Mouse (Mus musculus) layer of hippocampus, adult 2 months (tissue): Measurements from ENCODE around the gene Hist1h2bf. TPM values are rescaled to one million over a fixed set of nuclear protein-coding genes. Genes with fewer than 3 reads are reported as not detected.
"Not testable (repeated sequence)": the region's sequence is repeated elsewhere in the genome, so short reads cannot be mapped to it uniquely, and the experiment has no call there.

Experiments
- DNase-seq, 2 experiments: peaks; one replicate each; pipeline ENCODE4 v3.0.0; 2022; ENCODE audit warnings: low spot score in 2 of 2
- H3K27ac ChIP-seq: fragments of 200-600 bp; 2 replicates; pipeline ENCODE4 v1.8.1; 2022
- H3K4me3 ChIP-seq: fragments of 200-600 bp; 2 replicates; pipeline ENCODE4 v1.8.1; 2022; ENCODE audit warnings: mild to moderate bottlenecking
- CTCF ChIP-seq: fragments of 200-600 bp; conservative IDR thresholded peaks from 2 replicates; pipeline ENCODE4 v1.8.1; 2022; ENCODE audit warnings: antibody characterized with exemption, mild to moderate bottlenecking, moderate library complexity
- total RNA-seq, 2 experiments: library from RNA; stranded (reverse); gene quantifications; 2 replicates each; pipeline ENCODE4 v1.2.3; 2021

The Hist1h2bf gene
- total RNA-seq, 2 experiments from 2014 or later, result 22.8 to 29.6 TPM

DNA sequence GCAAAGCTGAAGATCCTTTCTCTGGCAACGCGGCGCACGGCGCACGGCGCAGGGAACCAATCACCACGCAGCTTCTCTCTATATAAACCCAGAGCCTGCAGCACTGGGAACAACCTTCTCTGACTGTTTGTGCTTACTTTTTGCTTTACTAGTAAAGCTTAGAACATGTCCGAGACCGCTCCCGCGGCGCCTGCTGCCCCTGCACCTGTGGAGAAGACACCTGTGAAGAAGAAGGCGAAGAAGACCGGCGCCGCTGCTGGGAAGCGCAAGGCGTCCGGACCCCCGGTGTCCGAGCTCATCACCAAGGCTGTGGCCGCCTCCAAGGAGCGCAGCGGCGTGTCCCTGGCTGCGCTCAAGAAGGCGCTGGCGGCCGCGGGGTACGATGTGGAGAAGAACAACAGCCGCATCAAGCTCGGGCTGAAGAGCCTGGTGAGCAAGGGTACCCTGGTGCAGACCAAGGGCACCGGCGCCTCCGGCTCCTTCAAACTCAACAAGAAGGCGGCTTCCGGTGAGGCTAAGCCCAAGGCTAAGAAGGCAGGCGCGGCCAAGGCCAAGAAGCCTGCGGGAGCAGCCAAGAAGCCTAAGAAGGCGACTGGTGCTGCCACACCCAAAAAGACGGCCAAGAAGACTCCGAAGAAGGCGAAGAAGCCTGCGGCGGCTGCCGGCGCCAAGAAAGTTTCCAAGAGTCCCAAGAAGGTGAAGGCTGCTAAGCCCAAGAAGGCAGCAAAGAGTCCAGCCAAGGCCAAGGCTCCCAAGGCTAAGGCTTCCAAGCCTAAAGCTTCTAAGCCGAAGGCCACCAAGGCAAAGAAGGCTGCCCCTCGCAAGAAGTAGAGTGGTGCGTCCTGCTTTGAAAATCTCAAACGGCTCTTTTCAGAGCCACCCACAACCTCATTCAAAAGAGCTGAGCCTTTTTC lies 18.8 kb downstream of the Hist1h2bf start:
- peak overlapping the region; percentile 62 for H3K4me3 ChIP-seq
- TF ChIP-seq CTCF, result no peak
- DNase-seq, result peak; percentile 75 to 82

DNA sequence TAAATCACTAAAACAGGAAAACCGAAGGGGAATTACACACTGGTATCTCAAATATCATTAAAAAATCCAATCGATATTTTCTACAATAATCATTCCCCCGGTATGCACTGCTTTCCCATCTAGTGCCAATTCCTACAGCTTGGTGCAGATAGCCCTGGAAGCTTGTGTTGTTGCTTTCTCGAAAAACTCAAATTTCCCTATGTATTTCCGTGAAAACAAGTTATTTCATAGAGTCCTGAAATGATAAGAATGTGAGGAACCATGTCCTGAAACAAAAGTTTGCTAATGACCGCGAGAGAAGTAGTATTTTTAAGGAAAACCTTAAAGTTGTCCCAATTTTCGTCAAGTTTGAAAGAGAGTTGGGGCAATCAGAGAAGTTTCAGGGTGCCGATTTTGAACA lies 19.6 kb downstream of the Hist1h2bf start:
- DNase-seq, result no peak
- no peak for TF ChIP-seq CTCF
- Histone ChIP-seq H3K27ac (peak overlapping the region; percentile 78), H3K4me3 (peak overlapping the region; percentile 62)

More for the DNA sequence above, 18.8 kb downstream of the Hist1h2bf start:
- peak overlapping the region; percentile 78 for H3K27ac ChIP-seq

DNA sequence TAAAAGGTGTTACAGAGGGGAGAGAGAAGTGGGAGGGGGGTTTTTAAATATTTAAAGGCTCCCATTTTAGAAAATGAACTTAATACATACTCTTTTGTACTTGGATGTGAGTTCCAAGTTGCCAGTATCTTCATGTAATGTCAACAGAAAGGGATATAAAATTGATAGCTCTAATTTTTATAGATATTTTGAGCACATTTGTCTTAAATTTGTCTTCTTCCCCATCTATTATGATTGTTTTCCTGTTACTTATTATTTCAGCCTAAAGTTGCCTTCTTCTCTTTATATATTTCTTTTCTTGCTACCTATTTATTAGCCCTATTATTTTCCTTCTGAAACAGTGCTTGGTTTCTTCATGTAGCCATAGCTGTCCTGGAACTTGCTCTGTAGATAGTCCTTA lies 21.0 kb downstream of the Hist1h2bf start, which contains the start of gene Hist1h1d:
Gene Hist1h1d (plus strand): TSS at position 301 of the 400 bp plus-strand sequence.
- no peak for DNase-seq
- TF ChIP-seq CTCF, result no peak
- Histone ChIP-seq H3K4me3 (no peak within 1 kb of the TSS), H3K27ac (peak within 1 kb of the TSS; percentile 78; the same call in 1 of the 2 replicates)

DNA sequence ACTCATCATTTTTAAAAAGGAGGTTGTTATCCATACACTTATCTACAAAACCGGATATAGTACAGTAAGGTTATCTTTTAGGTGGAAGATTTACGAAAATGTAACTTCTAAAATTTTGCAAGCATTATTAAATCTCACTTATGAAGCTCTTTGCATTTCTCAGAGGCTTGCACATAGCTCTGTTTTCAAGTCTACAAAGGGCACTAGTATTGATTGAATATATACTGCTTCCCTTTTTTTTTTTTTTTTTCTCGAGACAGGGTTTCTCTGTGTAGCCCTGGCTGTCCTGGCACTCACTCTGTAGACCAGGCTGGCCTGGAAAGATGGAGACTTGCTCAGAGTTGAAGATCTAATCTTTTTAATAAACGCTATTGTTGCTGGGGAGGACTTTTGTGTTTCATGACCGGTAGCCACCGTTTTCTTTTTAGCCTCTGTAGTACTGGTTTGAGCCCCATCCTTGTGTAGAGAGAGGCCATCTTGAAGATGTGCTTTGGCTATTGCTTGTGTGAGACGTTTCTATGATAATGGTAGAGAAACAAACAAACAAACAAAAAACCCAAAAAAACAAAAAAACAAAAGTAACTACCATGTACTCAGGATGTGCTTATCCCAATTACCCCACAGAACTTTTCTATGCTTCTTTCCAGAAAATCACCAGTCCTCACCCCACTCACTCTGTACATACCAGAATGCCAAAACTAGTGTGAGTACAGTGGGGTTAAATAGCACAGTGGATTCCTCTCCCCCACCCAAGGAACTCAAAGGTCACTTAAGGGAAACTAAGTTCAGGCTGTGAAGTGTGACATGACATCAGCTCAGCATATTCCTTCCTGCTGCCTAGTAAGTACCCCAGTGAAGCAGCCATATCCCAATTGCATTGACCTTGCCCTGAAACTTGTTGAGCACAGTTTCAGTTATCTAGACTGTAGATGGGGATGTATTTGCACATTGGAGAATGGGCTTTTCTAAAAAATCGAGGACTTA lies 21.8 kb downstream of the Hist1h2bf start:
- H3K27ac ChIP-seq, result no peak overlapping the region; the same call in 1 of the 2 replicates
- no peak for DNase-seq

DNA sequence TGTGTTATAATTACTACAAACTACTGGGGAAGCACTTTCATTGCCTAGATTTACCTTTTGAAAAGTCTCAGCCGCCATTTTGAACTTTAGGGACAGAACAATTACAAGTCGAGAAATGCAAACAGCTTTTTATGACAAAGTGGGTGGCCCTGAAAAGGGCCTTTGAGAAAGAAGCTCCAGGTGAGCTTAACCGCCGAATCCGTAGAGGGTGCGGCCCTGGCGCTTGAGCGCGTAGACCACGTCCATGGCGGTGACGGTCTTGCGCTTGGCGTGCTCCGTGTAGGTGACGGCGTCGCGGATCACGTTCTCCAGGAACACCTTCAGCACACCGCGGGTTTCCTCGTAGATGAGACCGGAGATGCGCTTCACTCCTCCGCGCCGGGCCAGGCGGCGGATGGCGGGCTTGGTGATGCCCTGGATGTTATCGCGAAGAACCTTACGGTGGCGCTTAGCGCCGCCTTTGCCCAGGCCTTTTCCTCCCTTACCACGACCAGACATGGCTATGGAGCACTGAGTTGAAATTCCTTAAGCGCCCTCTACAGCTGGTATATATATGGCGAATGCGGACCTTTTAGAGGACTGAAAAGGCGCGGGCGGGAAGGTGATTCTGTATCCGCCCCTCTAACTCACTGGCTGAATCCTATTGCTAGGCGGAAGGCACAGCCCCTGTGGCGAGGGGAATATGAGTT lies 22.7 kb downstream of the Hist1h2bf start, which contains the start of gene Hist1h4f:
Gene Hist1h4f (minus strand): TSS at position 503 of the 689 bp plus-strand sequence.
- DNase-seq, result peak; percentile 88 to 94
- peak within 1 kb of the TSS; percentile 85 for H3K27ac ChIP-seq
- TF ChIP-seq CTCF, result peak; percentile 68
- peak within 1 kb of the TSS; percentile 58 for H3K4me3 ChIP-seq

More for the DNA sequence above, 21.8 kb downstream of the Hist1h2bf start:
- peak overlapping the region; percentile 58 for H3K4me3 ChIP-seq
- no peak for TF ChIP-seq CTCF

DNA sequence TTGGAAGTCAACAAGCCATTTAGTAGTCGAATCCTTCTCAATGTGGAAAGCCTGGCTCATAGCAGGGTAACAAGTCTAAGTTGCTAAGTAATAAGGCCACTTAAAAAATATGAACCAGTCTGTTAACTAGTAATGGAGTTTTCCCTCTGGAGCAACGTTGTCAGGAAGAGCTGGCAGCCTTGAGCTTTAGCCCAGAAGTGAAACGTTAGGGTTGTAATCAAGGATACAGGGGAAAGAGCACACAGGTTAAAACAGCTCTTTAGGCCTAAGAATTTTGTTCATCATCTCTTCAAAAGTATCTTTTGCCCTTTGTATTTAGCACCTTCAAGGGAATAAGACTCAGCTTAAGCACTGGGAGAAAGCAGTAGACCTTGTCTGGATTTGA lies 23.2 kb downstream of the Hist1h2bf start:
- peak overlapping the region; percentile 85 for H3K27ac ChIP-seq
- H3K4me3 ChIP-seq, result peak overlapping the region; percentile 58
- no peak for TF ChIP-seq CTCF
- DNase-seq, result no peak

DNA sequence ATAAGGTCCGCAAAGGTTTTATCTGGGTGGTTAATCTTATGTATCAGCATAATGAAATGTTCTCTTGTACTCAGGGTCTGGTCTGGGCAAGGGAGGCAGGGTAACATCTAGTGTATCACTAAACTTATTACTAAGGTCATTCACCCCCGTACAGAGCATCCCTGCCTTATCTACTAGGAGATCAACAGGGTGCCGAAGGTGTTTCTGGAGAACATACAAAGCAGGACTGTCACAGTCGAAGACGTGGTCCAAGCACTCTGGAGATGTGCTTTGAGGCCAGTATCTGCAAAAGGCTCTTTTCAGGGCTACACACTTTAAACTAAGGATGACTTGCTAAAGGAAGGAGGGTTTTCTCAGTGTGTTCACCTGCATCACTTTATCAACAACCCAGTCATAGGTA lies 27.3 kb downstream of the Hist1h2bf start:
- DNase-seq, result no peak
- TF ChIP-seq CTCF, result no peak
- Histone ChIP-seq H3K27ac (no peak overlapping the region), H3K4me3 (no peak overlapping the region)

DNA sequence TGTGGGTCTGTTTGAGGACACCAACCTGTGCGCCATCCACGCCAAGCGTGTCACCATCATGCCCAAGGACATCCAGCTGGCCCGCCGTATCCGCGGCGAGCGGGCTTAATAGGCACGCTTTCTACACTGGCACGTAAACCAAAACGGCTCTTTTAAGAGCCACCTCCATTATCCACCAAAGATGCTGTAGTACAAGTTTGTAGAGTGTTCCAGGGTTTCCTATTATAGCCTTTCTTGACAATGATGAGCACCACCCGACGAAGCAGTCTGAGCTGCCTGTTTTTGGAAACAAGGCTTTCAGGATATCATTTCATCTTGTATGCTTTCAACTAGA lies 29.2 kb downstream of the Hist1h2bf start:
- peak overlapping the region; percentile 70 for H3K4me3 ChIP-seq
- not testable (repeated sequence) for DNase-seq
- H3K27ac ChIP-seq, result peak overlapping the region; percentile 83

DNA sequence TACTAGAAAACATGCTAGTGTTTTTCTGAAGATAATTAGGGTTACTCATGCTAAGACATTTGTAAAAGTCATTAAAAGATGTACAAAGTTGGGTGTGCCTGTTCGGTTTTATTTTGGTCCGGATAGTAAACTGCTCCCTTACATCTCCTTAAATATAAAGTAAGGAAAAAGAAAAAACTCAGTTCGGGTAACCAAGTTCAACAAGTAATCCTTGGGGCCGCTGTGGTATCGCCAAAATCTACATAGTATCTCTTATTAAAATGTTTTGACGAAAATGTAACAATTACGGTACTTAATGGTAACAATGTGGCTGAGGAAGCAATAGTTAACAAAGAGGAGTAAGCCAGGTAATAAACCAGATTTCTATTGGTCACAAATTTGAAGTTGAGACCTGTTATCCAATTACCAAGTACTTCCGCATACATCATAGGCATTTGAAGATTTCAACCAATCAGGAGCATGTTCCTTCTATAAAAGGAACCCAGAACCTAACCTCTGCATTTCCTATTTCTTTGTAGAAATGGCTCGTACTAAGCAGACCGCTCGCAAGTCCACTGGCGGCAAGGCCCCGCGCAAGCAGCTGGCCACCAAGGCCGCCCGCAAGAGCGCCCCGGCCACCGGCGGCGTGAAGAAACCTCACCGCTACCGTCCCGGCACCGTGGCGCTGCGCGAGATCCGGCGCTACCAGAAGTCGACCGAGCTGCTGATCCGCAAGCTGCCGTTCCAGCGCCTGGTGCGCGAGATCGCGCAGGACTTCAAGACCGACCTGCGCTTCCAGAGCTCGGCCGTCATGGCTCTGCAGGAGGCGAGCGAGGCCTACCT lies 29.8 kb downstream of the Hist1h2bf start, which contains the start of gene Hist1h3f:
Gene Hist1h3f (plus strand): TSS at position 88 of the 822 bp plus-strand sequence.
- no peak for TF ChIP-seq CTCF
- Histone ChIP-seq H3K4me3 (peak within 1 kb of the TSS; percentile 70), H3K27ac (peak within 1 kb of the TSS; percentile 83)
- DNase-seq, result peak; percentile 73 to 89

DNA sequence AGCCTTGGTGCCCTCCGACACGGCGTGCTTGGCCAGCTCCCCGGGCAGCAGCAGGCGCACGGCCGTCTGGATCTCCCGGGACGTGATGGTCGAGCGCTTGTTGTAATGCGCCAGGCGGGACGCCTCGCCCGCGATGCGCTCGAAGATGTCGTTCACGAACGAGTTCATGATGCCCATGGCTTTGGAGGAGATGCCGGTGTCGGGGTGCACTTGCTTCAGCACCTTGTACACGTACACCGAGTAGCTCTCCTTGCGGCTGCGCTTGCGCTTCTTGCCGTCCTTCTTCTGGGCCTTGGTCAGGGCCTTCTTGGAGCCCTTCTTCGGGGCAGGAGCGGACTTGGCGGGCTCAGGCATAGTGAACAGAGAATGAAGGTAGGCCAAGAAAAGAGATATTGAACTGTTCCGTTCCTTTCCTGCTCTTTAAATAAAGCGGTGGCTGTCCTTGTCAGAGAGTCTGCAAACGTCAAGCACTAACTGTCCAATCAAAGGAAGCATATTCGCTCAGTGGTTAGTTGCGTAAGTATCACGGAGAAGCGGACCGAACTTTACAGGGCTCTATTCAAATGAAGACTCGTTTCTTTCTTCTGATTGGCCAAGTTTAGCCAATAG lies 30.9 kb downstream of the Hist1h2bf start, which contains the start of gene Hist1h2bh:
Gene Hist1h2bh (minus strand): TSS at position 394 of the 609 bp plus-strand sequence.
- Histone ChIP-seq H3K27ac (peak within 1 kb of the TSS; percentile 68; the same call in 1 of the 2 replicates), H3K4me3 (peak within 1 kb of the TSS; percentile 70)
- peak; percentile 54 to 93 for DNase-seq

DNA sequence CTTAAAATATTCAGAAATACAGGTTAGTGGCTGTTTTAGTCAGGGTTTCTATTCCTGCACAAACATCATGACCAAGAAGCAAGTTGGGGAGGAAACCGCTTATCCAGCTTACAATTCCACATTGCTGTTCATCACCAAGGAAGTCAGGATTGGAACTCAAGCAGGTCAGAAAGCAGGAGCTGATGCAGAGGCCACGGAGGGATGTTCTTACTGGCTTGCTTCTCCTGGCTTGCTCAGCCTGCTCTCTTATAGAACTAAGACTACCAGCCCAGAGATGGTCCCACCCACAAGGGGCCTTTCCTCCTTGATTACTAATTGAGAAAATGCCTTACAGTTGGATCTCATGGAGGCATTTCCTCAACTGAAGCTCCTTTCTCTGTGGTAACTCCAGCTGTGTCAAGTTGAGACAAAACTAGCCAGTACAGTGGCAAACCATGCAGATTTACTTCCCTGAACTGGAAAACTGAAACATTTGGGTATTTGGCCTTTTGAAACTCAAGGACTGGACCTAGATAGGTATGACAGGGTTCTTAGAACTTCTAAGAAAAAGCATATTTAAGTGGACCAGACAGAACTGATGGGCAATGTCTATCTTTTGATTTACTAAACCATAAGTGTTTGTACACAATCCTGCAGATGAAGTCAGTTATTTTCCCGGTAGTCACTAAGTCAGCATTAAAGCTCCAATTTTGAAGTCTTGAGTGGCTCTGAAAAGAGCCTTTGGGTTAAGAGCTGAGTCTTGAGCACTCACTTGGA lies 31.6 kb downstream of the Hist1h2bf start:
- not testable (repeated sequence) for DNase-seq, H3K27ac ChIP-seq
- peak overlapping the region; percentile 70 for H3K4me3 ChIP-seq
